Mouse (Mus musculus): ENCODE measurements around the gene Mta3. TPM values are rescaled to one million over a fixed set of nuclear protein-coding genes. Genes with fewer than 3 reads are reported as not detected.

Mta3 gene
- polyA plus RNA-seq, 1 experiment: 75.0 TPM

DNA sequence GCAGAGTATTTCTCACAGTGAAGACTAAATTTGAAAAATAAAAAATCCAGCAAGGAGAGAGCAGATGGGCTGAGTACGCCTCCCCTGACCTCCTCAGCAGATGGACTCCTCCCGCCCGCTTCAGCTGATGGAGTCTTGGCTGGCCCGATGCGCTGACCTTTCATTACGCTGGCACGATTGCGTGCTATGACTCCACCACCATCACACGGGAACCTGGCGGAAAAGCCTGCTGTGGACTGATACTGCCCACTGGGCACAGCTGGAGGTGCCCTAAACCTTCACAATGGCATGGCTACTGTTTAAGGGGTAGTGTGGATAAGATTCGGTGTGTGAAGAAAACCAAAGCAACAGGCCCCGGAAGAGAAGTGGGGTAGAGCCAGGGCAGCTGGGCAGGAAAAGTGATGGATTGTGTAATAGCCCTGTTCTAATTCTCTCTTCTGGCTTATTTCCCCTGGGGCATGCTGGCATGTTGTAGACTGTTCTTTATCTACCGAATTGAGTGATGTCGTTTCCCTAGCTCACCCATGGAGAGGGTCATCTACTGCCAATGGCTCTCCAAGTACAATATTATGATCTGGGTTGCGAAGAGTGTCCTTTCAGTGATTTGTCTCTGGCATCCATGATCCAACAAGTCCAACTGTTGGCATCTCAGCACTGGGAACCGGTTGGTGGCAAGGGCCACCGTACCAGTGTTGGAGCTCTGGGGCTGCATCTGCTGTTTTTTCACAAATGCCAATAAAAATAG lies 106.4 kb downstream of the Mta3 start:
- no peaks in the 10 kb centered on the region for H3K4me1 ChIP-seq (ENCODE audit: control insufficient read depth, insufficient read depth, low read length)
- H3K27ac ChIP-seq (ENCODE audit: insufficient read depth, low read length): no peak overlapping the region
- H3K4me3 ChIP-seq (ENCODE audit: insufficient read depth, low read length): no peak overlapping the region
- TF ChIP-seq POLR2A (IDR thresholded peaks at IDR 0.05; ENCODE audit: extremely low read depth, insufficient read depth, low read length): no peak

GRCm38 (mm10) chr17:83813050-83813449 lies 107.1 kb downstream of the Mta3 start:
- Histone ChIP-seq H3K27ac (ENCODE audit: insufficient read depth, low read length) (no peak overlapping the region), H3K4me3 (ENCODE audit: insufficient read depth, low read length) (no peak overlapping the region), H3K4me1 (ENCODE audit: control insufficient read depth, insufficient read depth, low read length) (no peaks in the 10 kb centered on the region)
- no peak for TF ChIP-seq CTCF (IDR thresholded peaks at IDR 0.05; ENCODE audit: extremely low read depth, insufficient read depth, low read length)
- TF ChIP-seq POLR2A (IDR thresholded peaks at IDR 0.05; ENCODE audit: extremely low read depth, insufficient read depth, low read length): no peak

- Histone ChIP-seq H3K4me1 (ENCODE audit: control insufficient read depth, insufficient read depth, low read length) (0 out of 2 replicates have a peak, but pooled peaks cover 2% of the 10 kb centered on the region), H3K4me3 (ENCODE audit: insufficient read depth, low read length) (no peak overlapping the region), H3K27ac (ENCODE audit: insufficient read depth, low read length) (no peak overlapping the region)
- TF ChIP-seq POLR2A (IDR thresholded peaks at IDR 0.05; ENCODE audit: extremely low read depth, insufficient read depth, low read length) (no peak), CTCF (IDR thresholded peaks at IDR 0.05; ENCODE audit: extremely low read depth, insufficient read depth, low read length) (no peak)
Observed at GRCm38 (mm10) chr17:83816996-83817395, 111.0 kb downstream of the Mta3 start.

- Histone ChIP-seq H3K27ac (ENCODE audit: insufficient read depth, low read length) (no peak overlapping the region), H3K4me1 (ENCODE audit: control insufficient read depth, insufficient read depth, low read length) (0 out of 2 replicates have a peak, but pooled peaks cover 2% of the 10 kb centered on the region), H3K4me3 (ENCODE audit: insufficient read depth, low read length) (no peak overlapping the region)
- TF ChIP-seq CTCF (IDR thresholded peaks at IDR 0.05; ENCODE audit: extremely low read depth, insufficient read depth, low read length) (no peak), POLR2A (IDR thresholded peaks at IDR 0.05; ENCODE audit: extremely low read depth, insufficient read depth, low read length) (no peak)
Observed at GRCm38 (mm10) chr17:83819503-83819902, 113.5 kb downstream of the Mta3 start.

GRCm38 (mm10) chr17:83820701-83821100 lies 114.7 kb downstream of the Mta3 start:
- Histone ChIP-seq H3K4me3 (ENCODE audit: insufficient read depth, low read length) (no peak overlapping the region), H3K27ac (ENCODE audit: insufficient read depth, low read length) (no peak overlapping the region), H3K4me1 (ENCODE audit: control insufficient read depth, insufficient read depth, low read length) (0 out of 2 replicates have a peak, but pooled peaks cover 2% of the 10 kb centered on the region)
- TF ChIP-seq CTCF (IDR thresholded peaks at IDR 0.05; ENCODE audit: extremely low read depth, insufficient read depth, low read length) (no peak), POLR2A (IDR thresholded peaks at IDR 0.05; ENCODE audit: extremely low read depth, insufficient read depth, low read length) (no peak)

GRCm38 (mm10) chr17:83821876-83822275 lies 115.9 kb downstream of the Mta3 start:
- H3K4me3 ChIP-seq (ENCODE audit: insufficient read depth, low read length): no peak overlapping the region
- 0 out of 2 replicates have a peak, but pooled peaks cover 2% of the 10 kb centered on the region for H3K4me1 ChIP-seq (ENCODE audit: control insufficient read depth, insufficient read depth, low read length)
- no peak overlapping the region for H3K27ac ChIP-seq (ENCODE audit: insufficient read depth, low read length)
- no peak for TF ChIP-seq POLR2A (IDR thresholded peaks at IDR 0.05; ENCODE audit: extremely low read depth, insufficient read depth, low read length)
- TF ChIP-seq CTCF (IDR thresholded peaks at IDR 0.05; ENCODE audit: extremely low read depth, insufficient read depth, low read length): no peak

GRCm38 (mm10) chr17:83823835-83824234 lies 117.9 kb downstream of the Mta3 start:
- Histone ChIP-seq H3K27ac (ENCODE audit: insufficient read depth, low read length) (no peak overlapping the region), H3K4me3 (ENCODE audit: insufficient read depth, low read length) (no peak overlapping the region), H3K4me1 (ENCODE audit: control insufficient read depth, insufficient read depth, low read length) (0 out of 2 replicates have a peak, but pooled peaks cover 2% of the 10 kb centered on the region)
- no peak for TF ChIP-seq CTCF (IDR thresholded peaks at IDR 0.05; ENCODE audit: extremely low read depth, insufficient read depth, low read length)
- no peak for TF ChIP-seq POLR2A (IDR thresholded peaks at IDR 0.05; ENCODE audit: extremely low read depth, insufficient read depth, low read length)

DNA sequence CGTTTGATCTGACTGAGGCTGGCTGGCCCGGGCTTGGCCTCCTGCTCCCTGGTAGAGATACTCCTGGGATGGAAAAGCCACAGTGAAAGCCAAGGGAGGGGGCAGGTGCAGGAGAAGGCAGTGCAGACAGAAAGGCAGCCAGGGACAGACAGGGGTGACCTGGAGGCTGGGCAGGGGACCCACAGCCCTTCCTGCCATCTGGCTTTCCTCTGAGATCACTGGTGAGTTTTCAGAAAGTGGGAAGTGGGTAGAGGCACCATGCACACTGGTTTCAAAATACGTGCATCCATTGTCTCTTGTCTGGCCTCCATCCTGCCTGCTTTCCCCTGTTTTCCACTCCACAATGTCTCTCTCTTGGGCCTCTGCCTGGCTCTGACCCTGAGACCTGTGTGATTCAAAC lies 123.4 kb downstream of the Mta3 start:
- Histone ChIP-seq H3K4me3 (ENCODE audit: insufficient read depth, low read length) (no peak overlapping the region), H3K4me1 (ENCODE audit: control insufficient read depth, insufficient read depth, low read length) (peaks cover 2% of the 10 kb centered on the region; the same call in 1 of the 2 replicates), H3K27ac (ENCODE audit: insufficient read depth, low read length) (no peak overlapping the region)
- TF ChIP-seq CTCF (IDR thresholded peaks at IDR 0.05; ENCODE audit: extremely low read depth, insufficient read depth, low read length) (no peak), POLR2A (IDR thresholded peaks at IDR 0.05; ENCODE audit: extremely low read depth, insufficient read depth, low read length) (no peak)

DNA sequence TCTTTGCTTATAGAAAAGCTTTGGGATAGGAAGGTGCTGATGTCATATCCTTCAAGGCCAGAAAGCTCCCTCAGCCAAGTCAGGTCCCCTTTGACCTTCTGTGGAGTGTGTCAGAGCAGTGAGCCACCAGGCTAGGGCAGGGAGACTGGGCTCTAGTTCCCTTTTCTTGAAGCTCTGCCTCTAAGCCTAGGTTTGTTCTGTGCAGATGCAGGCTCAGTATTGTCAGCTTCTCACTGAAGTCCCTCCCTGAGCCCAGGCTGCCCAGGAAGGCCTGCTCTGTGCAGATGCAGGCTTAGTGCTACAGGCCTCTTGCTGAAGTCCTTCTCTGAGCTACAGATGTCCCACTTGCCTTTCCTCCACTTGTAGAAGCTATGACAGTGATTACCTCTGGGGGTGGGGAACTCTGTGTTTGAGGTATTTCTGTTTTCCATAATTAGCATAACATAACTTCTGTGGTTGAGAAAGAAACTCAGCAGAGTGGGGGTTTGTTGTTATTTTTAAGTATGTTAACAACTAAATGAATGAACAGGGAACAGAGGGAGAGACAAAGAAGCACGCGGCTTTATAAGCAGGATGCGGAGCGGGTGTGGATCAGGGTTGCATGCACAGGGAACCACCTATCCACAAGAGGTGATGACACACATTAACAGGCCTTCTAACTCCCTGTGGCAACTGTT lies 124.8 kb downstream of the Mta3 start:
- peaks cover 2% of the 10 kb centered on the region; the same call in 1 of the 2 replicates for H3K4me1 ChIP-seq (ENCODE audit: control insufficient read depth, insufficient read depth, low read length)
- no peak overlapping the region for H3K27ac ChIP-seq (ENCODE audit: insufficient read depth, low read length)
- TF ChIP-seq POLR2A (IDR thresholded peaks at IDR 0.05; ENCODE audit: extremely low read depth, insufficient read depth, low read length) (no peak), CTCF (IDR thresholded peaks at IDR 0.05; ENCODE audit: extremely low read depth, insufficient read depth, low read length) (no peak)
- H3K4me3 ChIP-seq (ENCODE audit: insufficient read depth, low read length): no peak overlapping the region

GRCm38 (mm10) chr17:83834120-83834519 lies 128.2 kb downstream of the Mta3 start:
- peaks cover 2% of the 10 kb centered on the region; the same call in 1 of the 2 replicates for H3K4me1 ChIP-seq (ENCODE audit: control insufficient read depth, insufficient read depth, low read length)
- no peak overlapping the region for H3K27ac ChIP-seq (ENCODE audit: insufficient read depth, low read length)
- TF ChIP-seq POLR2A (IDR thresholded peaks at IDR 0.05; ENCODE audit: extremely low read depth, insufficient read depth, low read length) (no peak), CTCF (IDR thresholded peaks at IDR 0.05; ENCODE audit: extremely low read depth, insufficient read depth, low read length) (no peak)
- H3K4me3 ChIP-seq (ENCODE audit: insufficient read depth, low read length): no peak overlapping the region
